Mouse (Mus musculus) layer of hippocampus, postnatal 25 days (tissue): ENCODE results near the gene Rps8. TPM values are rescaled to one million over a fixed set of nuclear protein-coding genes. Genes with fewer than 3 reads are reported as not detected.

Experiments
- DNase-seq, 2 experiments: peaks; one replicate each; pipeline ENCODE4 v3.0.0; 2022; ENCODE audit warnings: mixed read lengths in 2 of 2, low spot score in 1 of 2; ENCODE audit errors: extremely low spot score in 1 of 2
- total RNA-seq, 2 experiments: library from RNA; stranded (reverse); gene quantifications; 2 replicates each; pipeline ENCODE4 v1.2.3; 2021

The Rps8 gene
- total RNA-seq, 2 experiments from 2014 or later: 437 to 521 TPM

- DNase-seq: no peak
These were observed 6.5 kb downstream of the Rps8 start for GRCm38 (mm10) chr4:117149291-117150211.

- no peak for DNase-seq
These were observed 7.2 kb downstream of the Rps8 start for GRCm38 (mm10) chr4:117148815-117149214.

- no peak for DNase-seq
These were observed 7.9 kb downstream of the Rps8 start for GRCm38 (mm10) chr4:117148047-117148713.

GRCm38 (mm10) chr4:117146176-117146575 is 9.9 kb downstream of the Rps8 start:
- peak; percentile 71 to 90 for DNase-seq

- DNase-seq: no peak
These were observed 10.8 kb downstream of the Rps8 start for GRCm38 (mm10) chr4:117145248-117145647.

- no peak for DNase-seq
These were observed 13.0 kb downstream of the Rps8 start for GRCm38 (mm10) chr4:117143023-117143422.

- no peak for DNase-seq
These were observed 15.4 kb downstream of the Rps8 start for GRCm38 (mm10) chr4:117140613-117141012.

- no peak for DNase-seq
These were observed 16.8 kb downstream of the Rps8 start for GRCm38 (mm10) chr4:117139217-117139612.

GRCm38 (mm10) chr4:117138295-117139216 is 17.5 kb downstream of the Rps8 start:
- DNase-seq: no peak

GRCm38 (mm10) chr4:117136034-117136433 is 20.0 kb downstream of the Rps8 start:
- DNase-seq: no peak

GRCm38 (mm10) chr4:117134601-117134995 is 21.4 kb downstream of the Rps8 start:
- DNase-seq: no peak

GRCm38 (mm10) chr4:117133817-117134600 is 22.0 kb downstream of the Rps8 start, which contains the start of gene Plk3:
TSS of gene Plk3 (minus strand) at chr4:117133963.
- peak; percentile 91 to 93 for DNase-seq

- DNase-seq: no peak
These were observed 22.7 kb downstream of the Rps8 start for GRCm38 (mm10) chr4:117133366-117133796.

- DNase-seq: no peak
These were observed 23.3 kb downstream of the Rps8 start for GRCm38 (mm10) chr4:117132794-117133143.

- DNase-seq: no peak
These were observed 23.9 kb downstream of the Rps8 start for GRCm38 (mm10) chr4:117131890-117132793.

GRCm38 (mm10) chr4:117131198-117131597 is 24.8 kb downstream of the Rps8 start:
- no peak for DNase-seq

- no peak for DNase-seq
These were observed 25.3 kb downstream of the Rps8 start for GRCm38 (mm10) chr4:117130790-117131189.

- DNase-seq: no peak
These were observed 27.9 kb downstream of the Rps8 start for GRCm38 (mm10) chr4:117127991-117128686.
